Mouse (Mus musculus) kidney, postnatal 36 days (tissue): ENCODE measurements around the gene Sgip1.

Experiments
- DNase-seq, 2 experiments: peaks; one replicate each; pipeline ENCODE4 v3.0.0; 2021 to 2022; ENCODE audit warnings: mixed read lengths in 2 of 2

Gene Sgip1

GRCm38 (mm10) chr4:102900166-102900565 lies 159.1 kb downstream of the Sgip1 start:
- DNase-seq, result no peak

- no peak for DNase-seq
These were observed 166.8 kb downstream of the Sgip1 start for GRCm38 (mm10) chr4:102907843-102908427.

- DNase-seq, result no peak
These were observed 169.1 kb downstream of the Sgip1 start for GRCm38 (mm10) chr4:102910191-102910590.

- no peak for DNase-seq
These were observed 172.1 kb downstream of the Sgip1 start for GRCm38 (mm10) chr4:102913176-102913575.

- DNase-seq, result no peak
These were observed 172.7 kb downstream of the Sgip1 start for GRCm38 (mm10) chr4:102913700-102914327.

- no peak for DNase-seq
These were observed 177.1 kb downstream of the Sgip1 start for GRCm38 (mm10) chr4:102918191-102918590.

GRCm38 (mm10) chr4:102929491-102929890 lies 188.4 kb downstream of the Sgip1 start:
- no peak for DNase-seq

- no peak for DNase-seq
These were observed 189.6 kb downstream of the Sgip1 start for GRCm38 (mm10) chr4:102930679-102931078.

GRCm38 (mm10) chr4:102940266-102940665 lies 199.2 kb downstream of the Sgip1 start:
- no peak for DNase-seq

- DNase-seq, result no peak
These were observed 199.6 kb downstream of the Sgip1 start for GRCm38 (mm10) chr4:102940738-102941137.

- no peak for DNase-seq
These were observed 203.2 kb downstream of the Sgip1 start for GRCm38 (mm10) chr4:102944325-102944724.

GRCm38 (mm10) chr4:102952476-102952875 lies 211.4 kb downstream of the Sgip1 start:
- DNase-seq, result no peak

- DNase-seq, result no peak
These were observed 214.3 kb downstream of the Sgip1 start for GRCm38 (mm10) chr4:102955294-102955956.

- DNase-seq, result no peak
These were observed 218.3 kb downstream of the Sgip1 start for GRCm38 (mm10) chr4:102959409-102959808.

GRCm38 (mm10) chr4:102964174-102964573 lies 223.1 kb downstream of the Sgip1 start:
- no peak for DNase-seq

GRCm38 (mm10) chr4:102967811-102968210 lies 226.7 kb downstream of the Sgip1 start:
- no peak for DNase-seq

GRCm38 (mm10) chr4:102969599-102969998 lies 228.5 kb downstream of the Sgip1 start:
- DNase-seq, result no peak

- DNase-seq, result no peak
These were observed 230.1 kb downstream of the Sgip1 start for GRCm38 (mm10) chr4:102971159-102971558.

GRCm38 (mm10) chr4:102972071-102972470 lies 231.0 kb downstream of the Sgip1 start:
- no peak for DNase-seq

- no peak for DNase-seq
These were observed 233.1 kb downstream of the Sgip1 start for GRCm38 (mm10) chr4:102974172-102974571.

GRCm38 (mm10) chr4:102976290-102977275 lies 235.5 kb downstream of the Sgip1 start:
- no peak for DNase-seq

- DNase-seq, result no peak
These were observed 236.8 kb downstream of the Sgip1 start for GRCm38 (mm10) chr4:102977778-102978321.

GRCm38 (mm10) chr4:102978440-102978839 lies 237.3 kb downstream of the Sgip1 start, which contains the start of gene Tctex1d1:
Tctex1d1 (plus strand) TSS chr4:102978606.
- peak in 1 of 2 experiments; percentile 13 for DNase-seq
